Mouse (Mus musculus) megakaryocyte progenitor cell, adult 5-6 weeks (primary cell): ENCODE results near the gene Gm6583. TPM values are rescaled to one million over a fixed set of nuclear protein-coding genes. Genes with fewer than 3 reads are reported as not detected.
A peak's percentile ranks its signal among the peaks of the same experiment; 100 is the strongest.

Source experiments
- ATAC-seq: replicated peaks from 2 replicates; pipeline ENCODE4 v1.8.0; 2016; ENCODE audit warnings: mild to moderate bottlenecking, moderate TSS enrichment, inconsistent platforms; ENCODE audit not compliant: poor library complexity
- total RNA-seq, 2 experiments: library from RNA; stranded (forward) in 1 of 2; stranded (reverse) in 1 of 2; fragments of 157-497, 149-512 nt in 1 of 2; fragments of 200-1000 nt in 1 of 2; gene quantifications; 2 replicates each; pipeline versions ENCODE4 v1.2.3 to v1.2.4; 2015 to 2017

Gene Gm6583
- total RNA-seq, 2 experiments from 2014 or later, result not detected

GRCm38 (mm10) chr5:112325546-112326445 is 30.0 kb downstream of the Gm6583 start, which contains the start of gene Tfip11:
Gene Tfip11 (plus strand): TSS chr5:112326358.
- ATAC-seq, result peak; percentile 84

GRCm38 (mm10) chr5:112324637-112325545 is 30.9 kb downstream of the Gm6583 start:
- ATAC-seq, result peak; percentile 80

- no peak for ATAC-seq
Measured at GRCm38 (mm10) chr5:112323246-112323645, 32.6 kb downstream of the Gm6583 start.

GRCm38 (mm10) chr5:112321376-112321775 is 34.5 kb downstream of the Gm6583 start:
- no peak for ATAC-seq

GRCm38 (mm10) chr5:112320936-112321335 is 34.9 kb downstream of the Gm6583 start:
- ATAC-seq, result no peak

- no peak for ATAC-seq
Measured at GRCm38 (mm10) chr5:112320379-112320778, 35.5 kb downstream of the Gm6583 start.

GRCm38 (mm10) chr5:112319343-112319742 is 36.5 kb downstream of the Gm6583 start:
- peak; percentile 65 for ATAC-seq

- ATAC-seq, result 0 out of 2 replicates have a peak, but pooled peaks have one; percentile 13
Measured at GRCm38 (mm10) chr5:112317328-112317727, 38.5 kb downstream of the Gm6583 start.

GRCm38 (mm10) chr5:112316468-112316867 is 39.4 kb downstream of the Gm6583 start:
- no peak for ATAC-seq

GRCm38 (mm10) chr5:112313222-112313885 is 42.5 kb downstream of the Gm6583 start:
- ATAC-seq, result no peak

- ATAC-seq, result no peak
Measured at GRCm38 (mm10) chr5:112305842-112306241, 50.0 kb downstream of the Gm6583 start.

Other genes starting within 250 kb of the Gm6583 start
- not detected in 2 replicates for gene Cryba4, start 103.5 kb downstream of the Gm6583 start, total RNA-seq (2015)
- not detected in 2 replicates for gene Cryba4, start 103.5 kb downstream of the Gm6583 start, total RNA-seq (2017)
- not detected in 2 replicates for gene Crybb1, start 100.2 kb downstream of the Gm6583 start, total RNA-seq (2015)
- not detected in 2 replicates for gene Crybb1, start 100.2 kb downstream of the Gm6583 start, total RNA-seq (2017)
- gene Tpst2, start 79.3 kb downstream of the Gm6583 start, total RNA-seq (2015), result 22.6 and 29.6 TPM in 2 replicates
- gene Tpst2, start 79.3 kb downstream of the Gm6583 start, total RNA-seq (2017), result 31.4 and 45.3 TPM in 2 replicates
- 12.9 and 16.2 TPM in 2 replicates for gene Tfip11, start 29.7 kb downstream of the Gm6583 start, total RNA-seq (2015)
- 12.9 and 20.1 TPM in 2 replicates for gene Tfip11, start 29.7 kb downstream of the Gm6583 start, total RNA-seq (2017)
- 33.7 and 40.2 TPM in 2 replicates for gene Srrd, start 13.0 kb downstream of the Gm6583 start, total RNA-seq (2015)
- gene Srrd, start 13.0 kb downstream of the Gm6583 start, total RNA-seq (2017), result 15.1 and 18.5 TPM in 2 replicates
- 15.1 and 15.9 TPM in 2 replicates for gene Hps4, start 12.9 kb downstream of the Gm6583 start, total RNA-seq (2015)
- gene Hps4, start 12.9 kb downstream of the Gm6583 start, total RNA-seq (2017), result 12.8 and 17.6 TPM in 2 replicates
- not detected in 2 replicates for gene Asphd2, start 38.8 kb upstream of the Gm6583 start, total RNA-seq (2015)
- not detected in 2 replicates for gene Asphd2, start 38.8 kb upstream of the Gm6583 start, total RNA-seq (2017)
- gene Gm6588, start 93.4 kb upstream of the Gm6583 start, total RNA-seq (2015), result not detected in 2 replicates
- gene Gm6588, start 93.4 kb upstream of the Gm6583 start, total RNA-seq (2017), result not detected in 2 replicates
- gene Sez6l, start 221.2 kb upstream of the Gm6583 start, total RNA-seq (2015), result not detected in 2 replicates
- not detected in 2 replicates for gene Sez6l, start 221.2 kb upstream of the Gm6583 start, total RNA-seq (2017)